Mouse (Mus musculus) ES-E14 (cell line): ENCODE data around the gene Gimap8. TPM values are rescaled to one million over a fixed set of nuclear protein-coding genes. Genes with fewer than 3 reads are reported as not detected.

ENCODE experiments used
- DNase-seq: peaks from one replicate; pipeline ENCODE4 v3.0.0-alpha.2; 2013; ENCODE audit warnings: low read depth, low spot score
- H3K27ac ChIP-seq: 2 replicates; pipeline ENCODE4 v1.5.1; 2012; ENCODE audit warnings: low read depth, mild to moderate bottlenecking, low read length, moderate library complexity, mixed read lengths; ENCODE audit not compliant: poor library complexity, insufficient read depth, severe bottlenecking
- H3K36me3 ChIP-seq: 2 replicates; pipeline ENCODE4 v1.6.1; 2012; ENCODE audit warnings: mild to moderate bottlenecking, low read length, moderate library complexity, mixed read lengths; ENCODE audit not compliant: control insufficient read depth, poor library complexity, insufficient read depth, severe bottlenecking
- H3K4me1 ChIP-seq, 2 experiments: fragments of 150-350 bp in 1 of 2; sonication (generic) in 1 of 2; 2 replicates each; pipeline ENCODE4 v1.6.1; 2012; ENCODE audit warnings: low read length in 2 of 2, mild to moderate bottlenecking in 1 of 2, mixed read lengths in 1 of 2; ENCODE audit not compliant: control insufficient read depth in 2 of 2, insufficient read depth in 2 of 2, poor library complexity in 1 of 2
- H3K4me3 ChIP-seq, 2 experiments: fragments of 150-350 bp in 1 of 2; sonication (generic) in 1 of 2; 2 replicates each; pipeline ENCODE4 v1.5.1; 2012; ENCODE audit warnings: low read length in 2 of 2, low read depth in 1 of 2, mild to moderate bottlenecking in 1 of 2, mixed read lengths in 1 of 2; ENCODE audit not compliant: insufficient read depth in 1 of 2, poor library complexity in 1 of 2, severe bottlenecking in 1 of 2
- H3K9ac ChIP-seq: 2 replicates; pipeline ENCODE4 v1.6.1; 2012; ENCODE audit warnings: low read depth, mild to moderate bottlenecking, low read length, mixed read lengths; ENCODE audit not compliant: poor library complexity, insufficient read depth, severe bottlenecking
- H3K9me3 ChIP-seq: fragments of 150-350 bp; sonication (generic); 2 replicates; pipeline ENCODE4 v1.6.1; 2012; ENCODE audit warnings: low read depth, mild to moderate bottlenecking, low read length; ENCODE audit not compliant: control insufficient read depth, insufficient read depth
- CHD2 ChIP-seq: IDR thresholded peaks from 2 replicates; pipeline ENCODE4 v1.6.1; 2014; ENCODE audit warnings: mild to moderate bottlenecking, low read depth, low read length, inconsistent platforms
- HCFC1 ChIP-seq: IDR thresholded peaks from 2 replicates; pipeline ENCODE4 v1.6.1; 2012; ENCODE audit warnings: low read length, inconsistent platforms, borderline replicate concordance; ENCODE audit not compliant: insufficient read depth
- MAFK ChIP-seq: IDR thresholded peaks from 2 replicates; pipeline ENCODE4 v1.6.1; 2014; ENCODE audit warnings: mild to moderate bottlenecking, low read depth, low read length, inconsistent platforms; ENCODE audit not compliant: insufficient read depth
- ZC3H11A ChIP-seq: IDR thresholded peaks from 2 replicates; pipeline ENCODE4 v1.6.1; 2012; ENCODE audit warnings: low read depth, mild to moderate bottlenecking, inconsistent platforms, low read length, borderline replicate concordance
- ZNF384 ChIP-seq: IDR thresholded peaks from 2 replicates; pipeline ENCODE4 v1.6.1; 2012; ENCODE audit warnings: low read depth, low read length, inconsistent platforms
- in situ Hi-C, 2 experiments: fragments of 600-800 bp; cut with MboI; formaldehyde crosslinking; loops; one replicate each; pipeline ENCODE4 v1.15.1; 2025; ENCODE audit warnings: low sequenced_read_pairs in 2 of 2, inconsistent platforms in 1 of 2; ENCODE audit not compliant: unreplicated experiment in 2 of 2
- total RNA-seq: library from RNA; depleted of rRNA; stranded (reverse); fragments of 300-350 nt; gene quantifications from 2 replicates; pipeline ENCODE4 v1.2.3, GENCODE M21; 2012

Gimap8 gene
- total RNA-seq, 1 experiment = 0.22 TPM

DNA sequence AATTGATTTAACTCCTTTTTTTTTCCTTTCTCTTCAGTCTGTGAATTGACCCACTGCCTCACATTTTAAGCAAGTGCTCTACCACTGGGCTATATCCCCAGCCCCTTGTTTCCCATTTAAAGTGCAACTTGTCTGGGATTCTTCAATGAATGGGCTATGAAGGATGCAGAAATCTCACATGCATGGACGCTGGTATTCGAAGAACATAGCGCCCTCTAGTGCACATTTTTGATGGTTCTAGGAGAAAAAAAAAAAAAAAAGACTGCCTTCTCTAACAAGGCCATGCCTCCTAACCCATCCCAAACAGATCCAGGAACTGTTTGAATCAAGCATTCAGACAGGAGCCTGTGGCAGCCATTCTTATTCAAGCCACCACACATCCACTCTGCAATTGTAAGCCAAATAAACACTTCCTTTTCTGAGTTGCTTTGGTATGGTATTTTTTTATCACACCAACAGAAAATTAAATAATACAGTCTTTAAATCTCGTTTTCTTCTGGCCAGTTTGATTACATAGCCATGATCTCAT, 4.2 kb upstream of the Gimap8 start:
- Histone ChIP-seq H3K27ac (no peak overlapping the region), H3K9ac (no peak overlapping the region), H3K36me3 (no peaks in the 10 kb centered on the region), H3K9me3 (no peaks in the 10 kb centered on the region), H3K4me3 (no peak overlapping the region), H3K4me1 (no peaks in the 10 kb centered on the region)
- in situ Hi-C loops = no loop called here
- peak; percentile 27; the same call in 1 of the 2 replicates for TF ChIP-seq ZC3H11A
- peak; percentile 18; the same call in 1 of the 2 replicates for TF ChIP-seq MAFK
- no peak for TF ChIP-seq CHD2
- TF ChIP-seq HCFC1 = no peak
- TF ChIP-seq ZNF384 = peak; percentile 100
- DNase-seq = peak; percentile 63

DNA sequence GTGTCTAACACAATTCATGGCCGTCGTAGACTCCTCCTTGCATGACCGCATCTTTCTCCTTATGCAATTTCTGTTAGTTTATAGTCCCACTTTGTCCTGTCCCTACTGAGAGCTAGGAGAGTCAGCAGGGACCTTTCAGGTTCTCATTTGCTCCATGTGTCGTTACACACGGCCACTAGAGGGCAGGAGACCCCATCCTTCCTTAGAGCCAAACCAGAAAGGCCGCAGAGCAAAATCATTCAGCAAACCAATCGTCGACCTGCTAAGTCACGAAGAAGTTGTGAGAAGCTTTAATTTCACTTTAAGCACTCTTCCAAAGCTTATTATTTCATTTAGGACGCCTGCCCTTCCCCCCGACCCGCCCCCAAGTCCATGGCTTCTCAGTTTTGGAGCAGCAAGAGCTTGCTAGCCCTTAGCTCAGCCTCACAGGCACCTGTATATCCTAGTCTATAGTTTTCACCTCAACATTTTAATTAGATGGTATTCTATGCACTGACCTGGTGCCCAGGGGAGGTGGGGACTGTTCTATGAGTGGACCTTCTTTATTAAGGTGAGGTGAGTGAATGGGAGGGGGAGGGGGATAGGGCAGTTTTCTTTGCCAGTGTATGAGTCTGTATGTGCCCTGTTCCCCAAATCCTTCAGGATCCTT, 1.2 kb upstream of the Gimap8 start:
- no peaks in the 10 kb centered on the region for H3K9me3 ChIP-seq
- H3K9ac ChIP-seq = no peak overlapping the region
- H3K4me1 ChIP-seq = no peaks in the 10 kb centered on the region
- no peaks in the 10 kb centered on the region for H3K36me3 ChIP-seq
- no peak overlapping the region for H3K27ac ChIP-seq
- no peak overlapping the region for H3K4me3 ChIP-seq
- in situ Hi-C loops = no loop called here
- TF ChIP-seq ZC3H11A (peak; percentile 51), MAFK (no peak)
- DNase-seq = peak; percentile 62

DNA sequence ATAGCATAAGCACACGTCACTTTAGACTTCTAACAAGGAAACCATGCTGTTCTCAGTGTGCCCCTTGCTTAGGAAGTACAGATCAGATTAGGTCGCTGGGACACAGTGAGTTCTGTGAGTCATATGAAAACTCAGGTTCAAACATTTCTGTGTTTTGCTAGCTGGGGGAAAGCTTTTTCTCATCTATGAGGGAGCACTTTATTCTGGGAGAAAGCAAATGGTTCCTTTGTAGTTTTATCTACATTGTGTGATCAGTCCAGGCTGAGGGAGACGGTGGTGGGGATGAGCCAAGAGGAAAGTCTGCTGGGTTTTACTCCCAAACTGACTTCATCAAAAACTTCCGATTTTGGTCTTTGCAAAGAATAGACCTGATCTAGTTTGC, 734 bp upstream of the Gimap8 start:
- Histone ChIP-seq H3K36me3 (no peaks in the 10 kb centered on the region), H3K9me3 (no peaks in the 10 kb centered on the region), H3K4me1 (no peaks in the 10 kb centered on the region), H3K27ac (no peak overlapping the region), H3K9ac (no peak overlapping the region), H3K4me3 (no peak overlapping the region)
- no peak for TF ChIP-seq MAFK
- no peak for TF ChIP-seq HCFC1
- TF ChIP-seq CHD2 = no peak
- TF ChIP-seq ZC3H11A = no peak
- TF ChIP-seq ZNF384 = no peak
- in situ Hi-C loops = no loop called here
- DNase-seq = no peak

DNA sequence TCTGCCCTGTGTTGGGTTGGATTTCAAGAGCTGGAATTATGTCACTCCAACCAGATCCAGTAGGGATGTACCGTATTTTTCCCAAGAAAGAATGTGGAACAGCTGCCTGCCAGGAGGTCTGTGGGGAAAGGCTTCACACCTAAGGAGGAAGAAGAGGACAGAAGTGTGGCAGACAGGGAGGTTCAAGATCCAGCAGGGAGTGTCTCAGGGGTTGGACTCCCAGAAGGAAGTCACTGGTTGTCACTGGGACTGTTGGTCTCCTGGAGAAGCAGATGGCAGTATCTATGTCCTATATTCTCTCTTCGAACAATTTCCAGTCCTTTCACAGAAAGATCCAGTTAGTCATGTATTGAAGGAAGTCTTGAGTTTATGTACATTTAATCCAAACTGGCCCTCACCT, 577 bp downstream of the Gimap8 start:
- H3K36me3 ChIP-seq = no peaks in the 10 kb centered on the region
- H3K9me3 ChIP-seq = no peaks in the 10 kb centered on the region
- no peak overlapping the region for H3K9ac ChIP-seq
- no peak for TF ChIP-seq CHD2
- no peak for TF ChIP-seq MAFK
- TF ChIP-seq HCFC1 = no peak
- TF ChIP-seq ZNF384 = no peak
- TF ChIP-seq ZC3H11A = no peak
- H3K4me1 ChIP-seq = no peaks in the 10 kb centered on the region
- H3K4me3 ChIP-seq = no peak overlapping the region
- in situ Hi-C loops = no loop called here
- H3K27ac ChIP-seq = no peak overlapping the region
- no peak for DNase-seq

DNA sequence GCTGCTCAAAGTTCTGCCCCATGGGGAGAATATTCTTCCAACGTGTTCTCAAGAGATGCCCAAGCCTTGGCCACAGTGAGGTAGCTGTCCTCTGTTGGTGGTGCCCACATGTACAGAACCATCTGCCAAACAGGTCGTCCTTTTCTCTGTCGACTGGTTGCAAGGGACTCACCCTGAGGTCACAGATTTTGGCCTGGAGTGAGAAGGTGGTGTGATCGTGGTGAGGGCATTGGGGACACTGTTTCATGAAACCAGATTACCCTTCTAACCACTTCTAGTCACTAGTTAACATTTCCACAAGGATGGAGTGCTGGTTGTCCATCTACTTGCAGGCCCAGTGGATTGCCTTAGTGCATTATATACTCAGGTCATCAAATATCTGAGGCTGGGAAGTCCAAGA, 1.7 kb downstream of the Gimap8 start:
- H3K9ac ChIP-seq = no peak overlapping the region
- no peaks in the 10 kb centered on the region for H3K36me3 ChIP-seq
- in situ Hi-C loops = no loop called here
- no peak overlapping the region for H3K27ac ChIP-seq
- no peak overlapping the region for H3K4me3 ChIP-seq
- DNase-seq = no peak
- H3K9me3 ChIP-seq = no peaks in the 10 kb centered on the region
- no peak for TF ChIP-seq ZC3H11A
- TF ChIP-seq ZNF384 = no peak
- TF ChIP-seq MAFK = no peak
- no peak for TF ChIP-seq CHD2
- TF ChIP-seq HCFC1 = no peak
- H3K4me1 ChIP-seq = no peaks in the 10 kb centered on the region
